Mouse (Mus musculus) liver, postnatal 0 days (tissue): ENCODE measurements around the gene Mapkapk3. TPM values are rescaled to one million over a fixed set of nuclear protein-coding genes. Genes with fewer than 3 reads are reported as not detected.

Experiments used
- ATAC-seq: fragments of 200-750 bp; cut with Nextera tagmentation; 2 replicates; pipeline ENCODE4 v1.8.0; 2017; ENCODE audit warnings: mild to moderate bottlenecking, moderate library complexity
- DNase-seq: peaks from one replicate; pipeline ENCODE4 v3.0.0-alpha.2; 2016
- H3K27ac ChIP-seq: fragments of 300-500 bp; sonication (generic); 2 replicates; pipeline ENCODE4 v1.5.1; 2014; ENCODE audit warnings: antibody characterized with exemption, moderate library complexity, mild to moderate bottlenecking, low read depth
- H3K27me3 ChIP-seq: fragments of 300-500 bp; sonication (generic); 2 replicates; pipeline ENCODE4 v1.6.1; 2014; ENCODE audit warnings: low read length, control low read depth, mixed read lengths; ENCODE audit not compliant: insufficient read depth
- H3K36me3 ChIP-seq: fragments of 300-500 bp; sonication (generic); replicated peaks from 2 replicates; pipeline ENCODE4 v1.6.1; 2014; ENCODE audit warnings: mild to moderate bottlenecking, control low read depth, low read length, moderate library complexity, mixed read lengths; ENCODE audit not compliant: insufficient read depth
- H3K4me1 ChIP-seq: fragments of 300-500 bp; sonication (generic); 2 replicates; pipeline ENCODE4 v1.6.1; 2014; ENCODE audit warnings: antibody characterized with exemption, mild to moderate bottlenecking, control low read depth; ENCODE audit not compliant: insufficient read depth
- H3K4me2 ChIP-seq: fragments of 300-500 bp; sonication (generic); 2 replicates; pipeline ENCODE4 v1.6.1; 2014; ENCODE audit warnings: low read depth, mild to moderate bottlenecking, low read length, moderate library complexity, mixed read lengths
- H3K4me3 ChIP-seq: fragments of 300-500 bp; sonication (generic); 2 replicates; pipeline ENCODE4 v1.5.1; 2014; ENCODE audit warnings: low read depth, low read length
- H3K9ac ChIP-seq: fragments of 300-500 bp; sonication (generic); replicated peaks from 2 replicates; pipeline ENCODE4 v1.6.1; 2014; ENCODE audit warnings: mild to moderate bottlenecking, moderate library complexity
- H3K9me3 ChIP-seq: fragments of 300-500 bp; sonication (generic); 2 replicates; pipeline ENCODE4 v1.6.1; 2016; ENCODE audit warnings: mild to moderate bottlenecking, control low read depth, low read length, mixed read lengths
- CTCF ChIP-seq: sonication (generic); IDR thresholded peaks from 2 replicates; pipeline ENCODE4 v1.5.1; 2016; ENCODE audit warnings: antibody characterized with exemption, low read depth
- EP300 ChIP-seq: IDR thresholded peaks from 2 replicates; pipeline ENCODE4 v1.6.1; 2016; ENCODE audit warnings: antibody characterized with exemption, low read depth, mild to moderate bottlenecking
- WGBS: fragments of 180-500 bp; shearing (Covaris S2); extraction: QIAGEN DNeasy Blood & Tissue Kit; methylation state at CpG from one replicate; pipeline ENCODE4 v1.1.7; 2014; ENCODE audit not compliant: insufficient replicate concordance; 5-methylcytosine and 5-hydroxymethylcytosine counted together
- polyA plus RNA-seq: library from polyadenylated mRNA; unstranded; fragments of >200 nt; fragmentation: Nextera tagmentation; extraction: Ambion mirVana; gene quantifications from 2 replicates; pipeline ENCODE4 v1.2.1, GENCODE M21; 2015

The Mapkapk3 gene
- polyA plus RNA-seq = 7.8 and 8.3 TPM in 2 replicates

- Histone ChIP-seq H3K4me1 (peaks cover 23% of the 10 kb centered on the region), H3K4me2 (peak within 1 kb of the TSS; percentile 83), H3K27me3 (no peaks in the 10 kb centered on the region), H3K9me3 (no peaks in the 10 kb centered on the region), H3K27ac (peak within 1 kb of the TSS; percentile 67), H3K36me3 (no peaks in the 10 kb centered on the region), H3K4me3 (peak within 1 kb of the TSS; percentile 56), H3K9ac (peak within 1 kb of the TSS; percentile 66)
- TF ChIP-seq EP300 (no peak), CTCF (peak; percentile 50)
- ATAC-seq (peak; percentile 84), DNase-seq (peak; percentile 92)
- 1% methylated on average over 49 of the region's 49 CpGs for WGBS
Observed at GRCm38 (mm10) chr9:107289211-107290076, at the start of gene Mapkapk3. Mapkapk3 (minus strand) TSS chr9:107289877.

- Histone ChIP-seq H3K4me2 (peak within 1 kb of the TSS; percentile 82), H3K36me3 (no peaks in the 10 kb centered on the region), H3K4me1 (peaks cover 13% of the 10 kb centered on the region), H3K27ac (peak within 1 kb of the TSS; percentile 53; the same call in 1 of the 2 replicates), H3K27me3 (peaks cover 7% of the 10 kb centered on the region; the same call in 1 of the 2 replicates), H3K9ac (peak within 1 kb of the TSS; percentile 63), H3K4me3 (peak within 1 kb of the TSS; percentile 58), H3K9me3 (no peaks in the 10 kb centered on the region)
- DNase-seq (peak; percentile 86), ATAC-seq (peak; percentile 84)
- 5% methylated on average over 30 of the region's 30 CpGs for WGBS
- 0 out of 2 replicates have a peak, but pooled peaks have one; percentile 29 for TF ChIP-seq EP300
- 0 out of 2 replicates have a peak, but pooled peaks have one; percentile 11 for TF ChIP-seq CTCF
Observed at GRCm38 (mm10) chr9:107338172-107338883, 48.7 kb upstream of the Mapkapk3 start, which contains the start of gene Hemk1. Hemk1 (minus strand) TSS chr9:107338350.

GRCm38 (mm10) chr9:107336386-107336785 is 46.7 kb upstream of the Mapkapk3 start:
- Histone ChIP-seq H3K9me3 (no peaks in the 10 kb centered on the region), H3K4me1 (peaks cover 13% of the 10 kb centered on the region), H3K4me2 (no peak overlapping the region), H3K9ac (no peak overlapping the region), H3K27me3 (peaks cover 6% of the 10 kb centered on the region; the same call in 1 of the 2 replicates), H3K4me3 (no peak overlapping the region), H3K27ac (no peak overlapping the region), H3K36me3 (no peaks in the 10 kb centered on the region)
- DNase-seq (no peak), ATAC-seq (no peak)
- 74% methylated on average over 6 of the region's 6 CpGs for WGBS
- TF ChIP-seq CTCF (no peak), EP300 (no peak)

DNA sequence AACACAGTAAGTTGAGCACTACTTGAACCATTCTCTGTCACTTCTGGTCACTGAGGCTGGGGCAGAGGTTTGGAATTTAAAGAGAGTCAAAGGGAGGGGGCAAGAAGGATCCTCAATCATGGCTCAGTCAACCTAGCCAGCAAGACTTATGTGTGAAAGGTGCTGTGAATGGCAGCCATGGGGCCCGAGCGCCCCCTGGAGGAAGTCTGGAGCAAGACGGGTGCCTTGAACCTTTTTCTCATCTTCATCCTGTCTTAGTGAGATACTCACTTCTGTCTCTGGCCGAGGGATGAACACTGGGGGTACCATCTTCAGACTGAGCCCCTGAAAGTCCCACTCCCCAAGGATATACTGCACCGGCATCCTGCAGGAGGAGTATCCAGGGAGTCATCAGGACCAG is 46.2 kb upstream of the Mapkapk3 start:
- Histone ChIP-seq H3K9ac (no peak overlapping the region), H3K36me3 (no peaks in the 10 kb centered on the region), H3K4me3 (no peak overlapping the region), H3K4me2 (no peak overlapping the region), H3K9me3 (no peaks in the 10 kb centered on the region), H3K27me3 (peaks cover under 1% of the 10 kb centered on the region; the same call in 1 of the 2 replicates), H3K4me1 (peaks cover 13% of the 10 kb centered on the region), H3K27ac (no peak overlapping the region)
- 5% methylated on average over 5 of the region's 5 CpGs for WGBS
- DNase-seq (peak; percentile 86), ATAC-seq (no peak)
- TF ChIP-seq EP300 (no peak), CTCF (peak; percentile 99)

- no peak for ATAC-seq
- DNase-seq = no peak
- no peaks in the 10 kb centered on the region for H3K9me3 ChIP-seq
Observed at GRCm38 (mm10) chr9:107335046-107335445, 45.4 kb upstream of the Mapkapk3 start.

DNA sequence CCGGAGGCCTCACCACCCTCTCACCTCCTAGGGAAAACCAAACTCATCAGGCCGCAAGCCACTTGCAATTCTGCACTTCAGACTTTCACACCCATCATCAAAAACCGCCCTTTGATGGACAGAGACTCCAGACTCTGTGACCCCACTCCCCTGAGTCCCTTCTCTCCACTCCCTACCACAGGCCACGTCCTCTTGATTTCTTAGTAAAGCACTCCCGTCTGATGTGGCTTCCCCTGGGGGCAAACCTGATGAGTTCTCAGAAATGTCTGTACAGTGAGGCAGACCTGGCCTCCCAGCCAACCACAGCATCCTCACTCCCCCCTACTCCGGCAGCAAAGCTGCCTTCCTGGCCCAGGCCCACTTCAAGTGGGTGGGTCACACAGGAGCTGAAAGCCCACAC is 44.7 kb upstream of the Mapkapk3 start:
- 76% methylated on average over 6 of the region's 6 CpGs for WGBS
- H3K36me3 ChIP-seq = no peaks in the 10 kb centered on the region
- DNase-seq (no peak), ATAC-seq (no peak)
- H3K9ac ChIP-seq = no peak overlapping the region; the same call in 1 of the 2 replicates
- no peaks in the 10 kb centered on the region for H3K27me3 ChIP-seq
- no peak for TF ChIP-seq EP300
- H3K4me1 ChIP-seq = peaks cover 8% of the 10 kb centered on the region; the same call in 1 of the 2 replicates
- no peak overlapping the region for H3K27ac ChIP-seq
- H3K4me3 ChIP-seq = no peak overlapping the region
- H3K4me2 ChIP-seq = no peak overlapping the region
- H3K9me3 ChIP-seq = no peaks in the 10 kb centered on the region

More at GRCm38 (mm10) chr9:107335046-107335445, 45.4 kb upstream of the Mapkapk3 start:
- no peak overlapping the region for H3K27ac ChIP-seq
- H3K4me2 ChIP-seq = no peak overlapping the region
- peaks cover 9% of the 10 kb centered on the region; the same call in 1 of the 2 replicates for H3K4me1 ChIP-seq
- 81% methylated on average over 5 of the region's 5 CpGs for WGBS
- no peaks in the 10 kb centered on the region for H3K36me3 ChIP-seq
- no peak overlapping the region; the same call in 1 of the 2 replicates for H3K9ac ChIP-seq
- TF ChIP-seq EP300 (no peak), CTCF (0 out of 2 replicates have a peak, but pooled peaks have one; percentile 15)
- H3K27me3 ChIP-seq = no peaks in the 10 kb centered on the region
- H3K4me3 ChIP-seq = no peak overlapping the region
